Mouse (Mus musculus) forebrain, embryonic 14.5 days (tissue): ENCODE results near the gene Chsy1. TPM values are rescaled to one million over a fixed set of nuclear protein-coding genes. Genes with fewer than 3 reads are reported as not detected.

Source experiments
- ATAC-seq: fragments of 200-750 bp; cut with Nextera tagmentation; 2 replicates; pipeline ENCODE4 v1.8.0; 2017; ENCODE audit warnings: mild to moderate bottlenecking, moderate library complexity
- DNase-seq: peaks from one replicate; pipeline ENCODE4 v3.0.0-alpha.2; 2015; ENCODE audit warnings: low spot score
- H3K27ac ChIP-seq: fragments of 300-500 bp; sonication (generic); 2 replicates; pipeline ENCODE4 v1.5.1; 2014; ENCODE audit warnings: low read depth, mild to moderate bottlenecking, control low read depth, low read length, moderate library complexity
- H3K27me3 ChIP-seq: fragments of 300-500 bp; sonication (generic); replicated peaks from 2 replicates; pipeline ENCODE4 v1.6.1; 2014; ENCODE audit warnings: low read length, control low read depth, mixed read lengths; ENCODE audit not compliant: control insufficient read depth, insufficient read depth
- H3K36me3 ChIP-seq: fragments of 300-500 bp; sonication (generic); 2 replicates; pipeline ENCODE4 v1.6.1; 2014; ENCODE audit warnings: low read length, control low read depth; ENCODE audit not compliant: control insufficient read depth, insufficient read depth
- H3K4me1 ChIP-seq: fragments of 300-500 bp; sonication (generic); 2 replicates; pipeline ENCODE4 v1.6.1; 2014; ENCODE audit warnings: antibody characterized with exemption, low read length, control low read depth; ENCODE audit not compliant: control insufficient read depth, insufficient read depth
- H3K4me2 ChIP-seq: fragments of 300-500 bp; sonication (generic); 2 replicates; pipeline ENCODE4 v1.6.1; 2014; ENCODE audit warnings: mild to moderate bottlenecking, control low read depth, low read length
- H3K4me3 ChIP-seq: fragments of 300-500 bp; sonication (generic); 2 replicates; pipeline ENCODE4 v1.5.1; 2014; ENCODE audit warnings: low read depth, low read length, control low read depth
- H3K9ac ChIP-seq: fragments of 300-500 bp; sonication (generic); 2 replicates; pipeline ENCODE4 v1.6.1; 2014; ENCODE audit warnings: mild to moderate bottlenecking, low read length, control low read depth, moderate library complexity
- H3K9me3 ChIP-seq: fragments of 300-500 bp; sonication (generic); replicated peaks from 2 replicates; pipeline ENCODE4 v1.6.1; 2016; ENCODE audit warnings: low read length, control low read depth, mixed read lengths; ENCODE audit not compliant: control insufficient read depth
- WGBS: fragments of 180-500 bp; shearing (Covaris S2); extraction: QIAGEN DNeasy Blood & Tissue Kit; methylation state at CpG from one replicate; pipeline ENCODE4 v1.1.7; 2014; 5-methylcytosine and 5-hydroxymethylcytosine counted together
- polyA plus RNA-seq: library from polyadenylated mRNA; unstranded; fragments of >200 nt; fragmentation: Nextera tagmentation; extraction: Ambion mirVana; gene quantifications from 2 replicates; pipeline ENCODE4 v1.2.1, GENCODE M21; 2014

Gene Chsy1
- polyA plus RNA-seq, 1 experiment from 2014 or later = 17.8 TPM

GRCm38 (mm10) chr7:66158616-66159129 lies 49.4 kb downstream of the Chsy1 start:
- DNase-seq = no peak
- 60% methylated on average over 9 of the region's 9 CpGs for WGBS
- H3K4me3 ChIP-seq = no peak overlapping the region

GRCm38 (mm10) chr7:66159961-66160360 lies 50.6 kb downstream of the Chsy1 start:
- H3K27me3 ChIP-seq = no peaks in the 10 kb centered on the region
- H3K4me1 ChIP-seq = peaks cover 16% of the 10 kb centered on the region
- H3K9me3 ChIP-seq = no peaks in the 10 kb centered on the region
- no peak for DNase-seq
- H3K4me2 ChIP-seq = no peak overlapping the region
- no peak overlapping the region for H3K4me3 ChIP-seq
- WGBS = 37% methylated on average over 5 of the region's 5 CpGs
- H3K27ac ChIP-seq = no peak overlapping the region
- no peaks in the 10 kb centered on the region for H3K36me3 ChIP-seq
- no peak for ATAC-seq
- H3K9ac ChIP-seq = no peak overlapping the region

More at GRCm38 (mm10) chr7:66158616-66159129, 49.4 kb downstream of the Chsy1 start:
- Histone ChIP-seq H3K4me1 (0 out of 2 replicates have a peak, but pooled peaks cover 5% of the 10 kb centered on the region), H3K4me2 (no peak overlapping the region), H3K9me3 (no peaks in the 10 kb centered on the region), H3K27ac (no peak overlapping the region), H3K36me3 (no peaks in the 10 kb centered on the region), H3K9ac (no peak overlapping the region), H3K27me3 (no peaks in the 10 kb centered on the region)
- no peak for ATAC-seq

GRCm38 (mm10) chr7:66161836-66162235 lies 52.5 kb downstream of the Chsy1 start:
- no peaks in the 10 kb centered on the region for H3K27me3 ChIP-seq
- DNase-seq (no peak), ATAC-seq (no peak)
- H3K36me3 ChIP-seq = no peaks in the 10 kb centered on the region
- WGBS = 90% methylated on average over 6 of the region's 6 CpGs
- H3K9ac ChIP-seq = no peak overlapping the region
- no peaks in the 10 kb centered on the region for H3K9me3 ChIP-seq
- peaks cover 23% of the 10 kb centered on the region for H3K4me1 ChIP-seq
- H3K4me3 ChIP-seq = no peak overlapping the region
- no peak overlapping the region for H3K27ac ChIP-seq
- H3K4me2 ChIP-seq = no peak overlapping the region

- Histone ChIP-seq H3K9me3 (no peaks in the 10 kb centered on the region), H3K4me1 (peaks cover 23% of the 10 kb centered on the region), H3K4me3 (no peak overlapping the region), H3K27ac (no peak overlapping the region), H3K4me2 (no peak overlapping the region), H3K9ac (no peak overlapping the region), H3K36me3 (no peaks in the 10 kb centered on the region), H3K27me3 (no peaks in the 10 kb centered on the region)
- ATAC-seq (no peak), DNase-seq (no peak)
- 87% methylated on average over 7 of the region's 7 CpGs for WGBS
Measured at GRCm38 (mm10) chr7:66162489-66162888, 53.2 kb downstream of the Chsy1 start.

GRCm38 (mm10) chr7:66162981-66163380 lies 53.7 kb downstream of the Chsy1 start:
- H3K27me3 ChIP-seq = no peaks in the 10 kb centered on the region
- no peak overlapping the region for H3K4me2 ChIP-seq
- WGBS = 87% methylated on average over 1 of the region's 1 CpGs
- no peaks in the 10 kb centered on the region for H3K9me3 ChIP-seq
- H3K4me3 ChIP-seq = no peak overlapping the region
- peaks cover 23% of the 10 kb centered on the region for H3K4me1 ChIP-seq
- H3K27ac ChIP-seq = no peak overlapping the region
- H3K9ac ChIP-seq = no peak overlapping the region
- ATAC-seq (no peak), DNase-seq (no peak)
- H3K36me3 ChIP-seq = no peaks in the 10 kb centered on the region

GRCm38 (mm10) chr7:66164427-66165031 lies 55.2 kb downstream of the Chsy1 start:
- peak; percentile 78 for DNase-seq
- peak; percentile 74 for ATAC-seq
- Histone ChIP-seq H3K27ac (peak overlapping the region; percentile 77), H3K4me2 (0 out of 2 replicates have a peak overlapping the region, but pooled peaks have one; percentile 3), H3K4me3 (no peak overlapping the region), H3K9me3 (no peaks in the 10 kb centered on the region), H3K4me1 (peaks cover 20% of the 10 kb centered on the region), H3K9ac (no peak overlapping the region), H3K27me3 (no peaks in the 10 kb centered on the region), H3K36me3 (no peaks in the 10 kb centered on the region)
- WGBS = 45% methylated on average over 9 of the region's 9 CpGs

GRCm38 (mm10) chr7:66165036-66165798 lies 55.9 kb downstream of the Chsy1 start:
- Histone ChIP-seq H3K9me3 (no peaks in the 10 kb centered on the region), H3K27ac (peak overlapping the region; percentile 77; the same call in 1 of the 2 replicates), H3K27me3 (no peaks in the 10 kb centered on the region), H3K4me3 (no peak overlapping the region), H3K36me3 (no peaks in the 10 kb centered on the region), H3K4me2 (no peak overlapping the region), H3K4me1 (peaks cover 20% of the 10 kb centered on the region), H3K9ac (no peak overlapping the region)
- WGBS = 33% methylated on average over 5 of the region's 5 CpGs
- DNase-seq = peak; percentile 77
- peak; percentile 80 for ATAC-seq

GRCm38 (mm10) chr7:66168877-66169276 lies 59.6 kb downstream of the Chsy1 start:
- WGBS = 96% methylated on average over 7 of the region's 7 CpGs

GRCm38 (mm10) chr7:66169476-66169875 lies 60.2 kb downstream of the Chsy1 start:
- WGBS = 92% methylated on average over 6 of the region's 6 CpGs
- no peaks in the 10 kb centered on the region for H3K9me3 ChIP-seq
- H3K9ac ChIP-seq = no peak overlapping the region
- H3K27me3 ChIP-seq = no peaks in the 10 kb centered on the region
- H3K4me1 ChIP-seq = peaks cover 11% of the 10 kb centered on the region; the same call in 1 of the 2 replicates
- H3K4me2 ChIP-seq = no peak overlapping the region
- peaks cover 29% of the 10 kb centered on the region for H3K36me3 ChIP-seq
- H3K4me3 ChIP-seq = no peak overlapping the region
- H3K27ac ChIP-seq = no peak overlapping the region
- ATAC-seq (no peak), DNase-seq (no peak)

More at GRCm38 (mm10) chr7:66168877-66169276, 59.6 kb downstream of the Chsy1 start:
- no peaks in the 10 kb centered on the region for H3K27me3 ChIP-seq
- H3K4me2 ChIP-seq = no peak overlapping the region
- no peak for ATAC-seq
- no peak overlapping the region for H3K9ac ChIP-seq
- H3K4me3 ChIP-seq = no peak overlapping the region
- H3K36me3 ChIP-seq = peaks cover 23% of the 10 kb centered on the region
- no peak for DNase-seq
- no peak overlapping the region for H3K27ac ChIP-seq
- peaks cover 17% of the 10 kb centered on the region for H3K4me1 ChIP-seq
- H3K9me3 ChIP-seq = no peaks in the 10 kb centered on the region
